Mouse (Mus musculus): ENCODE results near the gene Susd1. TPM values are rescaled to one million over a fixed set of nuclear protein-coding genes. Genes with fewer than 3 reads are reported as not detected.

Susd1 gene
- polyA plus RNA-seq, 1 experiment from 2014 or later = 9.1 TPM

DNA sequence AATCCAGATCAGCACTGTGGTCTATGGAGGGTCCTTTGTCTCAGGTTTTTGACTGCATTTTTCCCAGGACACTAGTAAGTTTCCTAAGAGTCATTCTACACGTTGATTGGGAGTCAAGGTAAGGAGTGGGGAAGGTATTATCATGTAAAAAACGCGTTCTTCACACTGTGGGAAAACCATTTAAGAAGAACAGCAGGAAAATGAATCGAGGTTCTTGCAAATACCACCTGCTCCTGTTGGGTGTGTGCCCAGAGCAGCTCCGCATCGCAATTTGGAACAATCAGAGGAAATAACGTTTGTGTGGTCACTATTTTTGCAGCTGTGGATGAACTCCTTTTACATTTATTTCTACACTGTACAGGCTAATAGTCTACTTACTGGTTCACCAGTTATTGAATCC lies 125.5 kb downstream of the Susd1 start:
- no peak for ATAC-seq (ENCODE audit: insufficient read depth, low FRiP score, low read depth)
- no peak overlapping the region for H3K27ac ChIP-seq
- no peak overlapping the region for H3K4me3 ChIP-seq (replicated peaks)
- no peak overlapping the region for H3K4me2 ChIP-seq
- 50% methylated on average over 7 of the region's 7 CpGs for WGBS
- H3K9ac ChIP-seq = no peak overlapping the region
- H3K27me3 ChIP-seq (replicated peaks) = no peaks in the 10 kb centered on the region
- no peaks in the 10 kb centered on the region for H3K9me3 ChIP-seq
- H3K4me1 ChIP-seq = peaks cover 5% of the 10 kb centered on the region
- no peaks in the 10 kb centered on the region for H3K36me3 ChIP-seq

DNA sequence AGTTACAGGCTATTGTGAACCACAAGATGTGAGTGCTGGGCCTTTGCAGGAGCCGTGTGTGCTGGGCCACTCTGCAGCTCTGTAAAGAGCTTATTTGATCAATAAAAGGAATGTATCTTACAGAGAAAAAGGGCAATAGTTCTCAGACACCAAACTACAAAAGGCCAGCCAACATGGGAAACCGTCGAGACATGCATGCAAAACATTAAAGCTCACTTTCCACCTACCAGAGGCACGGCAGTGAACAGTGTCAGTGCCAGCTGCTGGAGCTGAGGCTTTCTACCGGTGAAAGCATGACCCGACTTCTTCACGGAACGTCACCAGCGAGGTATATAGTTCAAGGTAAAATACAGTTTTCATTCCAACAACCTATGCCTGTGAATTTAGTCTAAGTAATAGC lies 127.8 kb downstream of the Susd1 start:
- Histone ChIP-seq H3K36me3 (no peaks in the 10 kb centered on the region), H3K27me3 (replicated peaks) (no peaks in the 10 kb centered on the region), H3K27ac (no peak overlapping the region), H3K4me1 (peaks cover 4% of the 10 kb centered on the region), H3K9ac (no peak overlapping the region), H3K4me3 (replicated peaks) (no peak overlapping the region), H3K4me2 (no peak overlapping the region), H3K9me3 (no peaks in the 10 kb centered on the region)
- 84% methylated on average over 9 of the region's 9 CpGs for WGBS
- ATAC-seq (ENCODE audit: insufficient read depth, low FRiP score, low read depth) = no peak

DNA sequence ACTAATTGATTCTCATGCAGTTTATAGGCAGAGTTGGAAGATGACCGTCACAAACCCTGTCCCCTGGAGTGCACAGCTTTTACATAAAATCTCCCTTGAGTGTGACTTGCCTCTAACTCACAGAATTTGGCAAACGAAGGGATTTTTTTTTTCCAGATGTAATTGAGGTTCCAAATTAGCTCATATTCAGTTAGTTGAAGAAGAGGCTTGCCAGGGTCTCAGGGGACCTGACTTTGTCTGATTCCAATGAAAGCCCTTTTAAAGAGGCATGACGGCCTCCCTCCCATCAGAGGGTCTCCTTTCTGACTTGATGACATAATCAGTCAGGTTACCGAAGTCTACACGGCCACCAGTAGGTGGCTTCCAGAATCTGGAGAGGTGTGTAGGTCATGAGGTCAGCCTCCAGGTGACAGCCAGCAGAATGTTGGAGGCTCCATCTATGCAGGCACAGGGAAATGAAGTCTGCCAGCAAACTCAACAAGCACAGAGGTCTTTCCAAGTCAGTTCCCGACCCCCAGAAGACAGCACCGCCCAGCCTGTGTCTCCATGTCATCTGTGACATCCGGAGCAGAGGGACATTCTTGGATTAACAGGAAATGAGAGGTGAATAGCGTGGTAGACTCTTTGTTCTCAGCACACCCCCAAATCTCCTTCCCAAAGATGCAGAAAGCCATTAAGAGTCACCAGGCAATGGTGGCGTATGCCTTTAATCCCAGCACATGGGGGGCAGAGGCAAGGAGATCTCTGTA lies 130.4 kb downstream of the Susd1 start:
- H3K9ac ChIP-seq = no peak overlapping the region
- no peak overlapping the region for H3K4me3 ChIP-seq (replicated peaks)
- ATAC-seq (ENCODE audit: insufficient read depth, low FRiP score, low read depth) = no peak
- H3K4me1 ChIP-seq = no peaks in the 10 kb centered on the region
- WGBS = 84% methylated on average over 10 of the region's 10 CpGs
- H3K27ac ChIP-seq = no peak overlapping the region
- no peaks in the 10 kb centered on the region for H3K27me3 ChIP-seq (replicated peaks)
- no peaks in the 10 kb centered on the region for H3K9me3 ChIP-seq
- no peaks in the 10 kb centered on the region for H3K36me3 ChIP-seq
- H3K4me2 ChIP-seq = no peak overlapping the region

DNA sequence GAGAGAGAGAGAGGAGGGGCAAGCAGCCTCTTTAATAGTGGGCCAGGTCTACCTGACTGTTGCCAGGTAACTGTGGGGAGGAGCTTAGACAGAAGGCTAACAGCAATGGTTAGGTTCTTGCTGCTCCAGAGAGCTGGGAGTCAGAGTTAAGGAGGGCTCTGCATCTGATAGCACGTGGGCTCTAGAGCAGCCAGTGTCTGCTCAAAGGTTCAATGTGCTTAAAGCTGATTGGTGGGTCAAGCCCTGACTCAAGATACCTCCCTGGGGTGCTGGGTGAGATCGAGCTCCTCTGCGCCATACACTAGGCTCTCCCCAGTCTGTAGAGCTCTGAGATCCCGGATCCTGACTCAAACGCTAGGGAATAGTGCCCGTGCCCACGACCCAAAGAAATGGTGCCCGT lies 136.0 kb downstream of the Susd1 start:
- Histone ChIP-seq H3K9me3 (no peaks in the 10 kb centered on the region), H3K4me2 (no peak overlapping the region), H3K27ac (no peak overlapping the region), H3K4me3 (replicated peaks) (no peak overlapping the region), H3K9ac (no peak overlapping the region), H3K36me3 (no peaks in the 10 kb centered on the region), H3K27me3 (replicated peaks) (no peaks in the 10 kb centered on the region), H3K4me1 (no peaks in the 10 kb centered on the region)
- 87% methylated on average over 8 of the region's 8 CpGs for WGBS
- no peak for ATAC-seq (ENCODE audit: insufficient read depth, low FRiP score, low read depth)

DNA sequence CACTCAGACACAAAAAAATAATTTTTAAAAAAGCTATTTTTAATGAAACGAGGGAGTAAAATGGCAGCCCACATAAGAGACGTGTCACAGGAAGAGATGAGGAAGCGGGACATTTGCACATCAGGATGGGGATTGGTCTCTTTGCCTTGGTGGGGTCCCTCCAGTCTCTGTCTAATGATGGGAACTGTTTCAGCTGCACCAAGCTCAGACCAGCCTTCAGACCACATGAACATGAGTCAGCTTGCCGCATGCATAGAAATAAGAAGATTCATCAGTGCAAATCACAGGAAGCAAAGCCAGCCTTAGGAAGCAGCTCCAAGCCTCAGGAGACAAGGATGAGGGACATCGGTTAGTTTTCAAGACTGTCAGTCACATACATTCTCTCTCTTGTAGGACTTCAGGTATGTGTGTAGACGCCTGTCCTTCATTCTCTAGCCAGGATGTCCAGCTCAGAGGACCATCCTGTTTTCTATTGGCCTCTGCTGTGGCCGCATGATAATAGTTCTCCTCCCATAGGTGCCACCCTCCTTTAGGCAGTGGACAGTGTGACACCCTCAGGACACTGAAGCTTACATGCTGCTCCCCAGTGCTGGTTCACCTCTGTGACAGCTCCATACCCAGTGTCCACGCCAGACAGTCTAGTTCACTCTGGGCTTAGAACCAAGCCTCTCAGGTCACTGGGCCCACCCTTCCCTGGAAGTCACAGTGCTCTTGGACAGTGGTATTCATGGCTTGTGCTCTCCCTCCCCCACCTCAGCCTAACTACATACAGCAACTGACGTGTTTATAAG lies 137.2 kb downstream of the Susd1 start:
- no peak overlapping the region for H3K4me2 ChIP-seq
- H3K27me3 ChIP-seq (replicated peaks) = no peaks in the 10 kb centered on the region
- no peaks in the 10 kb centered on the region for H3K36me3 ChIP-seq
- H3K4me3 ChIP-seq (replicated peaks) = no peak overlapping the region
- no peaks in the 10 kb centered on the region for H3K4me1 ChIP-seq
- no peaks in the 10 kb centered on the region for H3K9me3 ChIP-seq
- no peak overlapping the region for H3K9ac ChIP-seq
- 85% methylated on average over 9 of the region's 9 CpGs for WGBS
- ATAC-seq (ENCODE audit: insufficient read depth, low FRiP score, low read depth) = no peak
- H3K27ac ChIP-seq = no peak overlapping the region

DNA sequence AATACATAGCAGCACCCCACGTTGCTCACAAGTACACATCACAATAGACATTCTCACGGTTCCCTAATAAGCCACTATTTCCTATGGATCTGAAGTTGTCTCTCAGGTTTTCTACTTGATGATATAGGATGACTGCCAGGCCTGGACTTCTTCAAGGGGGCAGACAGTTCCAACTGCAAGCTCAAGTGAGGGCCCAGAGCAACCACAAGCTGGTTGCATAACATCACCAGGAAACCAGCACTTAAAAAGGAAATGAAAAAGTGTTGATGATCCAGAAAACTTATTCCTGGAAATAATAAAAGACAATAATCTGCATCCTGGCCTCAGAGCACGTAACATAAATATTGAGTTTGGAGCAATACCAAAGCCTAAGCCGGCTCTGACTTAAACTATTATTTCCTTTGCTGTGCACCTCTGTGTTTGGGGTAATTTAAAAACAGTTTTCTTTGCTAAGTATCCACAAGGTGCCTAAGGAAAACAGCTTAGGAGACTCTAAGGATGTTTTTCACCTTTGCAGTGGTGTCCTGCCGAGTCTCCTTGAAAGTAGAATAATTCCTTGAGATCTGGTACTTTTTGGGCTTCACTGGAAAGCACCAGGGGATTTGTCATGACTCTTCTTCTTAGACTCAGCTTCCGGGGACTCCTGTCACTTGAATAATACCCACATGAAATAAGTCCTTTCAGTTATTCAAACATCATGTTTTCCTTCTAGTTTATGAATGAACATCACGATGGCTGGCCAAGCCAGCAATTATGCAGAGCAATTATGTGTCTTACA lies 139.5 kb downstream of the Susd1 start:
- ATAC-seq (ENCODE audit: insufficient read depth, low FRiP score, low read depth) = no peak
- WGBS = 63% methylated on average over 7 of the region's 7 CpGs

DNA sequence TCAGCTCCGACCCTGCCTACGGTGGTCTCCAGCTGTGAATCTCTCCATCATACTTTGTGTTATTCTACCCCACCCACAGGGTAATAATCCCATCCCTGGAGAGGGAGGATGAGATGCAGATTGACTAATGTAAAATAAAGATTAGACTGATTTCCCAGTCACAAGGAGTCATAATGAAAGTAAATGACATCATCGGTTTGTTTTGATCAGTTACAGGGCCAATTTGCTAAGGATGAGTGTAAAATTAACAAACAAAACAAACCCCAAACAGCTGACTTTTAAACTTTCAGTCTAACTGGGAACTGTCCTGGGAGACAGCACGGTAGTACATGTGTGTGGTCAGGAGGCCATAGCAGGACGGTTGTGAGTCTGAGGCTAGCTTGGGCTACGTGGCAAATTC lies 143.3 kb downstream of the Susd1 start:
- ATAC-seq (ENCODE audit: insufficient read depth, low FRiP score, low read depth) = no peak
- H3K4me2 ChIP-seq = no peak overlapping the region
- no peaks in the 10 kb centered on the region for H3K9me3 ChIP-seq
- H3K36me3 ChIP-seq = no peaks in the 10 kb centered on the region
- H3K4me1 ChIP-seq = no peaks in the 10 kb centered on the region
- H3K27ac ChIP-seq = no peak overlapping the region
- no peak overlapping the region for H3K9ac ChIP-seq
- no peaks in the 10 kb centered on the region for H3K27me3 ChIP-seq (replicated peaks)
- H3K4me3 ChIP-seq (replicated peaks) = no peak overlapping the region
- WGBS = 81% methylated on average over 6 of the region's 6 CpGs

More for the DNA sequence above, 139.5 kb downstream of the Susd1 start:
- Histone ChIP-seq H3K4me2 (no peak overlapping the region), H3K27me3 (replicated peaks) (no peaks in the 10 kb centered on the region), H3K9ac (no peak overlapping the region), H3K36me3 (no peaks in the 10 kb centered on the region), H3K4me1 (no peaks in the 10 kb centered on the region), H3K27ac (no peak overlapping the region), H3K9me3 (no peaks in the 10 kb centered on the region), H3K4me3 (replicated peaks) (no peak overlapping the region)

DNA sequence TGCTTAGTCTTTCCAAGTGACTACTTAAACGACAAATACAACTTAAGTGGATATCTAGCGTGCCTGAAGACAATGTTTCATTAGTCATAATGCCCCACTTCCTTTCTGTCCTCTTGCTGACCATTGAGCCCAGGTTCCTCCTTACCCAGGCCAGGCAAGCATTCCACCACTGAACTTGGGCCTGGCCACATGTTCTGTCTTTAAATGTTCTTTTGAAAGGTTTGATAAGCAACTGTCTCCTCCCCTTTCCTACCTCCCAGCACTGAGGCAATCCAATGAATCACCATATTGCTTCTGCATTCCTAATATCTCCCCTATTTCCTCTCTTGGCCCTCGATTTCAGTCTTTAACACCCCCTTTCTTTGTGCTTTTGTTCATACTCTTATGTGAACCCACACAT lies 143.8 kb downstream of the Susd1 start:
- no peak overlapping the region for H3K4me3 ChIP-seq (replicated peaks)
- no peaks in the 10 kb centered on the region for H3K36me3 ChIP-seq
- no peak overlapping the region for H3K27ac ChIP-seq
- H3K4me2 ChIP-seq = no peak overlapping the region
- WGBS = 71% methylated on average over 3 of the region's 3 CpGs
- no peaks in the 10 kb centered on the region for H3K9me3 ChIP-seq
- no peaks in the 10 kb centered on the region for H3K27me3 ChIP-seq (replicated peaks)
- no peak for ATAC-seq (ENCODE audit: insufficient read depth, low FRiP score, low read depth)
- no peak overlapping the region for H3K9ac ChIP-seq
- no peaks in the 10 kb centered on the region for H3K4me1 ChIP-seq

DNA sequence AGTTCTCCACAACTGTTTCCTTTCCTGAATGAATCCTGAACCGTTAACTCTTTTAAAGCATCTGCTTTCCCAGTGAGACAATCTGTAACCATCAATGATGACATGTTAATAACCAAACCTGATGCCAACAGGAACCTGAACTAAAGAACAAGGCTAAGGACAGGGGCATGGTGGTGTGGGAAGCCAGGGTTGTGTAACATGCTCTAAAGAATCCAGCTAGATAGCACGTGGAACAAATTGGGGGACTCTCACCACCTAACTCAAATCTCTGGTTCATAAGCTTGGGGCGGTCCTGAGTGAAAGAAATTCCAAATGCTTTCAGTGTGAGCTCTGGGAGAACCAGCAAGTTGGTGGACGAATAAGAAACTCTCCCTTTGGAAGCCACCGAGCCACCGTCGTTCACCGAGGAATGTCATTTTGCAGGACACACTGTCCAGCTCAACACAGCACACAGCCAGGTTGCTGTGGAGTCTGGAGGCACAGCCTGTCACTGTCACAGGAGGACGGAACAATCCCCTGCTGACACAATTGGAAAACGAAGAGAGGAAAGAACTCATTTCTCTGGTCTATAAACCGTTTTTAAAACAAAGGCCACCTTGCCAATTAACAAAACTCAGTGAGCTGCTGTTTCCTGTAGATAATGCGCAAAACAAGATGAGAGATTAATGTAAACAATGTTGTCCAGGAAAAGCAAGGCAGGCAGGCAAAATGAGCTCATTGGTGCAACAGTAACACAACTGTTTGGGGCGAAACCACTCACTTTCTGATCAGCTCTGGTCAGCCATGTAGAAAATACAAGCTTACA lies 146.3 kb downstream of the Susd1 start:
- Histone ChIP-seq H3K9ac (no peak overlapping the region), H3K36me3 (no peaks in the 10 kb centered on the region), H3K4me1 (no peaks in the 10 kb centered on the region), H3K27me3 (replicated peaks) (no peaks in the 10 kb centered on the region), H3K9me3 (no peaks in the 10 kb centered on the region), H3K4me2 (no peak overlapping the region), H3K27ac (no peak overlapping the region), H3K4me3 (replicated peaks) (no peak overlapping the region)
- ATAC-seq (ENCODE audit: insufficient read depth, low FRiP score, low read depth) = no peak
- 72% methylated on average over 13 of the region's 13 CpGs for WGBS

DNA sequence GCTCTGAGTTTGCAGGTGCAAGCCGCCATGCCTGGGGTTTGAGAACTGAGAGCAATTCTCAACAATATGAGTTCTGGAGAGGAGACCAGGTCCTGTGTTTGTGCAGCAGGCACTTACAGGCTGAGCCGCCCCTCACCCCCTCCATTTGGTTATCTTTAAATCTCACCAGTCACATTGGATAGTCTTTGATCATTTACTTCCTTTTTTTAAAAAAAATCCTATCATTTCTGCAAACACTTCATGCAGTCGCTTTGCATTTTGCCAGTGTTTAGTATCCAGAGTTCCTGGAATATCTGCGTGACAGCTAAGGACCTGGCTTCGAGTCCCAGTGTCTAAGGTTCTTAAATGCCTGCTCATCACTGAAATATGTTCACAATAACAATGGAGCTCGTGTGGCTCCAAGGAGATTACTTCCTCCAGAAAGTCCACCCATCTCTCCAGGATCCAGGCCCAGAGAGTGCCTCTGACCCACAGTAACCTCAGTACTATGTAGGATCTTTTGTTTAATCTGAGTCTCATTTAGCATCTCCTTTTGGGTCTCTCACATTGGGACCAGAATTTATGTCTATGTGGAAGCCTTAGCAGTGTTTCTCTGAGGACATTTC lies 147.4 kb downstream of the Susd1 start:
- Histone ChIP-seq H3K4me2 (no peak overlapping the region), H3K4me3 (replicated peaks) (no peak overlapping the region), H3K9ac (no peak overlapping the region), H3K36me3 (no peaks in the 10 kb centered on the region), H3K27me3 (replicated peaks) (no peaks in the 10 kb centered on the region), H3K27ac (no peak overlapping the region), H3K9me3 (no peaks in the 10 kb centered on the region), H3K4me1 (no peaks in the 10 kb centered on the region)
- no peak for ATAC-seq (ENCODE audit: insufficient read depth, low FRiP score, low read depth)
- WGBS = 56% methylated on average over 6 of the region's 6 CpGs

DNA sequence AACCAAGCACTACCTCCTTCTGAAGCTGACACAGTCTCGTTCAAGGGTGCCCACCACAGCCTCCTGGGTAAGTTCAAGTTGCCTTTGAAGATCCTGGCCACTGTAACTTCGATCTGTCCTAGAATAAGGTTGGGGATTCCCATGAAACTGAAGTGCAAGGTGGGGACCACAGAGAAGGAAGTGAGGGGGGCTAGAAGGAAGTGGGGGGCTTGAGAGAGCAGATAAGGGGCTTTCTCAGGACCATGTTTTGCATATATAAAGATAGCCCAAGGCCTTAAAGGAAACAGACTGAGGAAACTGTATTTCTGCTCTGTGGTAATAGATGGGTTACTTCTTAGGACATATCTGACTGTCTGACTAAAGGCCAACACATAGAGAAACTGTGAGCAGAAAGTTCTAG lies 151.3 kb downstream of the Susd1 start:
- ATAC-seq (ENCODE audit: insufficient read depth, low FRiP score, low read depth) = no peak
- Histone ChIP-seq H3K27ac (no peak overlapping the region), H3K27me3 (replicated peaks) (no peaks in the 10 kb centered on the region), H3K9ac (no peak overlapping the region), H3K4me3 (replicated peaks) (no peak overlapping the region), H3K9me3 (no peaks in the 10 kb centered on the region), H3K4me2 (no peak overlapping the region), H3K36me3 (no peaks in the 10 kb centered on the region), H3K4me1 (no peaks in the 10 kb centered on the region)
- 79% methylated on average over 2 of the region's 2 CpGs for WGBS
